Mouse (Mus musculus) cerebellum, postnatal 25 days (tissue): ENCODE data around the gene Mitf.

Experiments
- DNase-seq, 2 experiments: peaks; one replicate each; pipeline ENCODE4 v3.0.0; 2021; ENCODE audit warnings: mixed read lengths in 2 of 2

The Mitf gene

GRCm38 (mm10) chr6:98048671-98049438 lies 242.0 kb downstream of the Mitf start:
- peak in 1 of 2 experiments; percentile 8 for DNase-seq

GRCm38 (mm10) chr6:98049551-98049950 lies 242.7 kb downstream of the Mitf start:
- no peak for DNase-seq

- no peak for DNase-seq
Observed at GRCm38 (mm10) chr6:98061878-98062277, 255.0 kb downstream of the Mitf start.

GRCm38 (mm10) chr6:98064926-98065325 lies 258.1 kb downstream of the Mitf start:
- DNase-seq = peak; percentile 9 to 23

DNA sequence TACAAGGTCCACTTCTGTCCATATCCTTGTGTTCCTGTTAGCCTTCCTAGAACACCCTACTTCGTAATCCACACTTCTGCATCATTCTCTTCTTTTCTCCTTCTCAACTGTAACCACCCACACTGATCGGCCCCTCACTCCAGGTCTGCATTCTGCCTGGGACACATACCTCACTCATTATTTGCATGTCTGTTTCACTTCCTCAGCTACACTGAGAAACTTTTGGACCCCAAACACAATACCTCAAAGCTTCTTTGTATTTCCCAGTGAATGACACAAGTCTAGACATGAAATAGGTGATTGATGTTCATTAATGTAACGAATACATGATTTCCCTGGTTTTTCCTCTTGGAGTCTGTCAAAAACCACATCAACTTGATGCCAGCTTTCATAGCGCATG lies 259.6 kb downstream of the Mitf start:
- no peak for DNase-seq
